Mouse (Mus musculus): ENCODE results near the gene Pde4b. TPM values are rescaled to one million over a fixed set of nuclear protein-coding genes. Genes with fewer than 3 reads are reported as not detected.

Gene Pde4b
- polyA plus RNA-seq, 1 experiment from 2014 or later = 32.1 TPM

DNA sequence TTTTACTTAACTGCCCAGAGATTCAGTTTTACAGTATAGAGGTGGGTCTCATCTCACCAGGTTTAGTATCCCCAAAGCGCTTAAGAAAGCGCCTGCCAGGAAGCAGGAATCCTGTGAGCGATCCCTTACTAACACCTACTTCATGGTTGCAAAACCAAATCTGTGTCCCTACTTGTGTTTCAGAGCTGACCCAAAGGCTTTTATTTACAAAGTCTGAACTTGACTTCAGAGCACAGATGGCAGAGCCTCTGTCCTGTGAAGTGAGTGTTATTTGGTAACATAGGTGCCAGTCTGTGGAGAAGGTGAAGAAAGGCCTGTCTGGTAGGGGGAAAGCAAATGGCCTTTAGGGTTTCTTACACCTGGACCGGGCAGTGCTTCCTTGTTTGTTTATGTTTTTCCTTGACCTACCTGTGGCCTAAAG, 486.0 kb downstream of the Pde4b start:
- H3K9me3 ChIP-seq (ENCODE audit: control insufficient read depth, low read length) = no peaks in the 10 kb centered on the region
- no peak overlapping the region for H3K4me3 ChIP-seq (replicated peaks; ENCODE audit: low read length)
- no peak overlapping the region for H3K4me2 ChIP-seq (ENCODE audit: low read length)
- 91% methylated on average over 4 of the region's 4 CpGs for WGBS
- H3K4me1 ChIP-seq (replicated peaks; ENCODE audit: control insufficient read depth, insufficient read depth, low read length) = peaks cover 22% of the 10 kb centered on the region
- H3K9ac ChIP-seq (replicated peaks; ENCODE audit: low read depth, low read length) = no peak overlapping the region
- no peak overlapping the region for H3K27ac ChIP-seq (ENCODE audit: low read length)
- no peak for ATAC-seq
- H3K27me3 ChIP-seq (replicated peaks; ENCODE audit: control insufficient read depth, insufficient read depth, low read length) = no peaks in the 10 kb centered on the region
- no peaks in the 10 kb centered on the region for H3K36me3 ChIP-seq (ENCODE audit: control insufficient read depth, insufficient read depth)

DNA sequence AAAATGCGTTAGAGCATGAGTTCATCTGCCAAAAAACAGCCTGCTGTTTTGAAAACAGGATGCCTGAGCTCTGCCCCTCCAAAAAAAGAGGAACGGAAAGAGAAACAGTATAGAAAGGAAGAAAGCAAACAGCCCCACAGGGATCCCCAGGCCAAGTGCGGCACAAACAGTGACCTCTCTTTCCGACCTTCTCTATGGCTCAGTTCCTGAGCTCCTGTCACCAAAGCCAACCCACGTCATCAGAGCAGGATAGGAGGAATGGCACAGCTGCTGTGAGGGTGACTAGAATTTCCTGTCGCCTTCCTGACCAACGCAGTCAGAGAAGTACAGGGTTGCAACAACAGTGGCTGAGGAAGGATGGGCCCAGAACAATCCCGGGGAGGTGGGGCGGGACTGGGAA, 486.9 kb downstream of the Pde4b start:
- no peaks in the 10 kb centered on the region for H3K27me3 ChIP-seq (replicated peaks; ENCODE audit: control insufficient read depth, insufficient read depth, low read length)
- H3K36me3 ChIP-seq (ENCODE audit: control insufficient read depth, insufficient read depth) = no peaks in the 10 kb centered on the region
- peaks cover 14% of the 10 kb centered on the region for H3K4me1 ChIP-seq (replicated peaks; ENCODE audit: control insufficient read depth, insufficient read depth, low read length)
- H3K4me2 ChIP-seq (ENCODE audit: low read length) = no peak overlapping the region
- 60% methylated on average over 9 of the region's 9 CpGs for WGBS
- no peak overlapping the region for H3K27ac ChIP-seq (ENCODE audit: low read length)
- no peak overlapping the region for H3K9ac ChIP-seq (replicated peaks; ENCODE audit: low read depth, low read length)
- H3K9me3 ChIP-seq (ENCODE audit: control insufficient read depth, low read length) = no peaks in the 10 kb centered on the region
- no peak overlapping the region for H3K4me3 ChIP-seq (replicated peaks; ENCODE audit: low read length)
- no peak for ATAC-seq

DNA sequence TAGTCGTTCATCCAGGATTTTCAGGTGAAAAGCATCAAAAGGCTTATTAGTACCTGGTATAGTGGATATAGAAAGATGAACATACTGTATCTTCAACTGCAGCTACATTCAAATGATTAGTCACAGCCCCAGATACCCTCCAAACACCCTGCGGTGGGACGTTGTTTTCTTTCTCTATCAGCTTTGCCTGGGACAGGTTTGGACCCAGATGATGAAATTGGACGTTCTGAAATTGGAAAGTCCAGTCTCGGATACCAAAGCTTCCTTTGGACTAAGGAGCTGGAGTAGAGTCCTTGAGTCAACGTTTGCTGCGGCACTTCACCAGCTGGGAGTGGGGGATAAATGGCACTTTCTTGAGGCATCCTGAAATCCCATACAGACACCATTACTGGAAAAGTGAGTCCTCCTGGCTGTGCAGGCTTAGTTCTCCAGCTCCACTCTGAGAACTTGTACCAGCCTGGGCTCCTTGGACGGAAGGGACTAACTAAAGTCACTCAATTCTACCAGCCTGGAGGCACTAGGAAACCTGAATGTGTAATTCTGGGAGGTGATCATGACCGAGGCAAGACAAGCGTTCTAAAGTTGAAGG, 487.4 kb downstream of the Pde4b start:
- Histone ChIP-seq H3K9ac (replicated peaks; ENCODE audit: low read depth, low read length) (no peak overlapping the region), H3K4me3 (replicated peaks; ENCODE audit: low read length) (no peak overlapping the region), H3K27ac (ENCODE audit: low read length) (no peak overlapping the region), H3K27me3 (replicated peaks; ENCODE audit: control insufficient read depth, insufficient read depth, low read length) (no peaks in the 10 kb centered on the region), H3K4me1 (replicated peaks; ENCODE audit: control insufficient read depth, insufficient read depth, low read length) (peaks cover 11% of the 10 kb centered on the region), H3K9me3 (ENCODE audit: control insufficient read depth, low read length) (no peaks in the 10 kb centered on the region), H3K36me3 (ENCODE audit: control insufficient read depth, insufficient read depth) (no peaks in the 10 kb centered on the region), H3K4me2 (ENCODE audit: low read length) (no peak overlapping the region)
- 86% methylated on average over 10 of the region's 10 CpGs for WGBS
- no peak for ATAC-seq

DNA sequence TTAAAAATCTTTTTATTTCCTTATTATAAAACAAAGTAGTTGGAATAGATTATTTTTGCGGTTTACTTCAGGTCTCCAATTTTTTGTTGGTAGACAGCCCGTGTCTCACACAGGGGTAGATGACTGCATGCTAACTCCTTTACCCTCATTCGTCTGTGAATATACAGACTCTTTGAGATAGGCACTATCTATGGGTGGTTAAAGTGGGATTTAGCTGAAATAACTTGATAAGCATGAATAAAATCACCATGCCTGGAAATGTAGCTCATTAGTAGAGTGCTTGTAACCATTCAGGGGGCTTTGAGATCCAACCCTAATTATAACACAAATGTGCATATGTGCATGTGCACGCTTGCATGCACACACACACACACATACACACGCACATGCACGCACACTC, 488.8 kb downstream of the Pde4b start:
- WGBS = 69% methylated on average over 6 of the region's 6 CpGs
- no peak overlapping the region for H3K27ac ChIP-seq (ENCODE audit: low read length)
- H3K4me1 ChIP-seq (replicated peaks; ENCODE audit: control insufficient read depth, insufficient read depth, low read length) = no peaks in the 10 kb centered on the region; the same call in 1 of the 2 replicates
- H3K4me3 ChIP-seq (replicated peaks; ENCODE audit: low read length) = no peak overlapping the region
- H3K4me2 ChIP-seq (ENCODE audit: low read length) = no peak overlapping the region
- H3K36me3 ChIP-seq (ENCODE audit: control insufficient read depth, insufficient read depth) = no peaks in the 10 kb centered on the region
- H3K9me3 ChIP-seq (ENCODE audit: control insufficient read depth, low read length) = no peaks in the 10 kb centered on the region
- H3K27me3 ChIP-seq (replicated peaks; ENCODE audit: control insufficient read depth, insufficient read depth, low read length) = no peaks in the 10 kb centered on the region
- ATAC-seq = no peak
- H3K9ac ChIP-seq (replicated peaks; ENCODE audit: low read depth, low read length) = no peak overlapping the region

DNA sequence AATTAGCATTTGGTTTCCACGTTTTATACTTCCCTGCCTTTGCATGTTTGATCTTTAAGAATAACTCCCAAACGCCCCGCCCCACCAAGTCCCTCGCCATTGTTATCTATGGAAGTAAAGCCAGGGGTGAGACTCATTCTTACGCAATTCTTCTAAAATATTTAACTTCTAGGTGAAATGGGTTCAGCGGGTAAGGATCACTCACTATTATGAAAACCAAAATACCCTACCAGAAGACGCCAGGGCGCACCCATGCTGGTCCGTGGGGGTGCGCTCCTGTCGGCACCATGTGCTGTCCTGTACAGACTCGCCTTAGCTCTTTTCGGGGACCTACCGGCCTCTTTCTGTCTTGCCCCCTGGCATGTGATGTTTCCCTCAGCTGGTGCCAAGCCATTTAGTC, 490.3 kb downstream of the Pde4b start:
- Histone ChIP-seq H3K9me3 (ENCODE audit: control insufficient read depth, low read length) (no peaks in the 10 kb centered on the region), H3K9ac (replicated peaks; ENCODE audit: low read depth, low read length) (no peak overlapping the region), H3K27ac (ENCODE audit: low read length) (no peak overlapping the region), H3K4me1 (replicated peaks; ENCODE audit: control insufficient read depth, insufficient read depth, low read length) (no peaks in the 10 kb centered on the region), H3K27me3 (replicated peaks; ENCODE audit: control insufficient read depth, insufficient read depth, low read length) (no peaks in the 10 kb centered on the region), H3K4me2 (ENCODE audit: low read length) (no peak overlapping the region), H3K4me3 (replicated peaks; ENCODE audit: low read length) (no peak overlapping the region), H3K36me3 (ENCODE audit: control insufficient read depth, insufficient read depth) (no peaks in the 10 kb centered on the region)
- 85% methylated on average over 14 of the region's 14 CpGs for WGBS
- no peak for ATAC-seq

DNA sequence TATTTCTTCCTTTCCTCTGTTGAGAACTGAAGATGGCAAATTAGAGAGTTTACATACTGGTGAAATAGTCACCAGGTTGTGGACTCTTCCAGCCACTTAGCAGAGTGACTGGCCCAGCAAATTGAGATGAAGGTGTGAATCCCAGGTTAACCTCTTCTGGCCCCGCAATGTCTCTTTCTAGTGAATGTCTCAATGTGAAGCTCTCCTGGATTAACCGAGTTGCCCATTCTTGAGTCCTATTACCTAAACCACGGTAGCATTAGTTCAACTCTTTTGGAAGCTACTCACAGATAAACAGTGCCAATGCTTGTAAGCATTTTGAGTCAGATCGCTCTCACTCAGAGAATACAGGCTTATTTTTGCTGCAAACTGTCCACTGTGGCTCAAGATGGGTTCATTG, 491.7 kb downstream of the Pde4b start:
- Histone ChIP-seq H3K27me3 (replicated peaks; ENCODE audit: control insufficient read depth, insufficient read depth, low read length) (no peaks in the 10 kb centered on the region), H3K36me3 (ENCODE audit: control insufficient read depth, insufficient read depth) (no peaks in the 10 kb centered on the region), H3K9me3 (ENCODE audit: control insufficient read depth, low read length) (no peaks in the 10 kb centered on the region), H3K4me2 (ENCODE audit: low read length) (no peak overlapping the region), H3K4me1 (replicated peaks; ENCODE audit: control insufficient read depth, insufficient read depth, low read length) (no peaks in the 10 kb centered on the region), H3K27ac (ENCODE audit: low read length) (no peak overlapping the region), H3K9ac (replicated peaks; ENCODE audit: low read depth, low read length) (no peak overlapping the region), H3K4me3 (replicated peaks; ENCODE audit: low read length) (no peak overlapping the region)
- 88% methylated on average over 4 of the region's 4 CpGs for WGBS
- no peak for ATAC-seq

DNA sequence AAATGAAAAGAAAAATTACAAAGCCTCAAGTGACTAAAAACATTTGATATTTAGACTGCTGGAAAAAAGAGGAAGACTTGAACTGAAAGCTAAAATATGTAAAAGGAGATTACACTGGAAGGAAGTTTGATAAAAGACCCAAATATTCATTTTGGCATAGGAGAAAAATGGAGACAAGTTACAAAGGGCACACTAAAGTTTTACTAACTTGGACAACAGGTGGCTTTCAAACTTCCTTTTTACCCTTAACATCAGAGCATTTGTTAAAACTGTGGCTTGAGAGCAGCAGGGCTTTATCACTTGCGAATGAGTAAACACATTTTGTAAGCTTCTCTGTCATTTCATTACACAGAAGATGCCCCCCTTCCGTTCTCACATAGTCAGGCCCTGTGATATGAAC, 492.4 kb downstream of the Pde4b start:
- H3K27me3 ChIP-seq (replicated peaks; ENCODE audit: control insufficient read depth, insufficient read depth, low read length) = no peaks in the 10 kb centered on the region
- H3K4me3 ChIP-seq (replicated peaks; ENCODE audit: low read length) = no peak overlapping the region
- WGBS = 87% methylated on average over 2 of the region's 2 CpGs
- no peaks in the 10 kb centered on the region for H3K9me3 ChIP-seq (ENCODE audit: control insufficient read depth, low read length)
- H3K27ac ChIP-seq (ENCODE audit: low read length) = no peak overlapping the region
- no peak for ATAC-seq
- no peak overlapping the region for H3K4me2 ChIP-seq (ENCODE audit: low read length)
- no peaks in the 10 kb centered on the region for H3K36me3 ChIP-seq (ENCODE audit: control insufficient read depth, insufficient read depth)
- peaks cover 3% of the 10 kb centered on the region for H3K4me1 ChIP-seq (replicated peaks; ENCODE audit: control insufficient read depth, insufficient read depth, low read length)
- H3K9ac ChIP-seq (replicated peaks; ENCODE audit: low read depth, low read length) = no peak overlapping the region

- no peak overlapping the region for H3K27ac ChIP-seq (ENCODE audit: low read length)
- H3K4me3 ChIP-seq (replicated peaks; ENCODE audit: low read length) = no peak overlapping the region
- WGBS = 91% methylated on average over 8 of the region's 8 CpGs
- no peak overlapping the region for H3K4me2 ChIP-seq (ENCODE audit: low read length)
- ATAC-seq = no peak
- no peak overlapping the region for H3K9ac ChIP-seq (replicated peaks; ENCODE audit: low read depth, low read length)
- H3K4me1 ChIP-seq (replicated peaks; ENCODE audit: control insufficient read depth, insufficient read depth, low read length) = peaks cover 6% of the 10 kb centered on the region
- no peaks in the 10 kb centered on the region for H3K27me3 ChIP-seq (replicated peaks; ENCODE audit: control insufficient read depth, insufficient read depth, low read length)
- H3K9me3 ChIP-seq (ENCODE audit: control insufficient read depth, low read length) = no peaks in the 10 kb centered on the region
- H3K36me3 ChIP-seq (ENCODE audit: control insufficient read depth, insufficient read depth) = no peaks in the 10 kb centered on the region
These were observed 494.9 kb downstream of the Pde4b start for GRCm38 (mm10) chr4:102582165-102582749.

- Histone ChIP-seq H3K9me3 (ENCODE audit: control insufficient read depth, low read length) (no peaks in the 10 kb centered on the region), H3K36me3 (ENCODE audit: control insufficient read depth, insufficient read depth) (no peaks in the 10 kb centered on the region), H3K27ac (ENCODE audit: low read length) (no peak overlapping the region), H3K4me3 (replicated peaks; ENCODE audit: low read length) (no peak overlapping the region), H3K27me3 (replicated peaks; ENCODE audit: control insufficient read depth, insufficient read depth, low read length) (no peaks in the 10 kb centered on the region), H3K4me2 (ENCODE audit: low read length) (no peak overlapping the region), H3K4me1 (replicated peaks; ENCODE audit: control insufficient read depth, insufficient read depth, low read length) (peaks cover 6% of the 10 kb centered on the region), H3K9ac (replicated peaks; ENCODE audit: low read depth, low read length) (no peak overlapping the region)
- ATAC-seq = no peak
- WGBS = 79% methylated on average over 6 of the region's 6 CpGs
These were observed 495.6 kb downstream of the Pde4b start for GRCm38 (mm10) chr4:102582963-102583362.

- no peaks in the 10 kb centered on the region for H3K9me3 ChIP-seq (ENCODE audit: control insufficient read depth, low read length)
- 89% methylated on average over 3 of the region's 3 CpGs for WGBS
- no peak overlapping the region for H3K27ac ChIP-seq (ENCODE audit: low read length)
- no peak overlapping the region for H3K9ac ChIP-seq (replicated peaks; ENCODE audit: low read depth, low read length)
- no peak overlapping the region for H3K4me3 ChIP-seq (replicated peaks; ENCODE audit: low read length)
- H3K27me3 ChIP-seq (replicated peaks; ENCODE audit: control insufficient read depth, insufficient read depth, low read length) = no peaks in the 10 kb centered on the region
- H3K4me2 ChIP-seq (ENCODE audit: low read length) = no peak overlapping the region
- H3K36me3 ChIP-seq (ENCODE audit: control insufficient read depth, insufficient read depth) = no peaks in the 10 kb centered on the region
- H3K4me1 ChIP-seq (replicated peaks; ENCODE audit: control insufficient read depth, insufficient read depth, low read length) = peaks cover 9% of the 10 kb centered on the region
- no peak for ATAC-seq
These were observed 496.1 kb downstream of the Pde4b start for GRCm38 (mm10) chr4:102583469-102583868.
